Mouse (Mus musculus) embryonic facial prominence, embryonic 11.5 days (tissue): ENCODE results near the gene Ttc7b. TPM values are rescaled to one million over a fixed set of nuclear protein-coding genes. Genes with fewer than 3 reads are reported as not detected.

ENCODE experiments used
- ATAC-seq: fragments of 200-750 bp; cut with Nextera tagmentation; replicated peaks from 2 replicates; pipeline ENCODE4 v1.8.0; 2017; ENCODE audit warnings: low read depth; ENCODE audit not compliant: insufficient number of reproducible peaks, low FRiP score, low TSS enrichment
- DNase-seq: peaks from one replicate; pipeline ENCODE4 v3.0.0-alpha.2; 2015; ENCODE audit warnings: low spot score
- H3K27ac ChIP-seq: fragments of 300-500 bp; sonication (generic); replicated peaks from 2 replicates; pipeline ENCODE4 v1.5.1; 2014; ENCODE audit warnings: mild to moderate bottlenecking, low read depth, low read length, control low read depth
- H3K27me3 ChIP-seq: fragments of 300-500 bp; sonication (generic); 2 replicates; pipeline ENCODE4 v1.6.1; 2014; ENCODE audit warnings: mild to moderate bottlenecking, low read length, moderate library complexity, mixed read lengths; ENCODE audit not compliant: control insufficient read depth, insufficient read depth
- H3K36me3 ChIP-seq: fragments of 300-500 bp; sonication (generic); replicated peaks from 2 replicates; pipeline ENCODE4 v1.6.1; 2014; ENCODE audit warnings: low read depth, mild to moderate bottlenecking, low read length, moderate library complexity, mixed read lengths; ENCODE audit not compliant: control insufficient read depth, insufficient read depth
- H3K4me1 ChIP-seq: fragments of 300-500 bp; sonication (generic); 2 replicates; pipeline ENCODE4 v1.6.1; 2014; ENCODE audit warnings: low read length, mixed read lengths; ENCODE audit not compliant: control insufficient read depth, insufficient read depth
- H3K4me2 ChIP-seq: fragments of 300-500 bp; sonication (generic); 2 replicates; pipeline ENCODE4 v1.6.1; 2014; ENCODE audit warnings: low read depth, mild to moderate bottlenecking, control low read depth, low read length, moderate library complexity
- H3K4me3 ChIP-seq: fragments of 300-500 bp; sonication (generic); 2 replicates; pipeline ENCODE4 v1.5.1; 2014; ENCODE audit warnings: low read depth, low read length, control low read depth
- H3K9ac ChIP-seq: fragments of 300-500 bp; sonication (generic); replicated peaks from 2 replicates; pipeline ENCODE4 v1.6.1; 2014; ENCODE audit warnings: mild to moderate bottlenecking, control low read depth, low read length
- H3K9me3 ChIP-seq: fragments of 300-500 bp; sonication (generic); replicated peaks from 2 replicates; pipeline ENCODE4 v1.6.1; 2016; ENCODE audit warnings: mild to moderate bottlenecking, low read length, inconsistent platforms, mixed read lengths; ENCODE audit not compliant: control insufficient read depth
- WGBS: fragments of 180-500 bp; shearing (Covaris S2); extraction: QIAGEN DNeasy Blood & Tissue Kit; methylation state at CpG from one replicate; pipeline ENCODE4 v1.1.7; 2014; 5-methylcytosine and 5-hydroxymethylcytosine counted together
- polyA plus RNA-seq: library from polyadenylated mRNA; unstranded; fragments of >200 nt; fragmentation: Nextera tagmentation; extraction: Ambion mirVana; gene quantifications from 2 replicates; pipeline ENCODE4 v1.2.1, GENCODE M21; 2014

Ttc7b gene
- polyA plus RNA-seq, 1 experiment from 2014 or later, result 10.0 TPM

- no peak overlapping the region for H3K27ac ChIP-seq
- no peak overlapping the region for H3K4me3 ChIP-seq
- ATAC-seq (no peak), DNase-seq (no peak)
- H3K4me2 ChIP-seq, result no peak overlapping the region
- WGBS, result 69% methylated on average over 6 of the region's 6 CpGs
- H3K27me3 ChIP-seq, result no peaks in the 10 kb centered on the region
- no peaks in the 10 kb centered on the region for H3K4me1 ChIP-seq
- no peaks in the 10 kb centered on the region for H3K9me3 ChIP-seq
- H3K36me3 ChIP-seq, result no peaks in the 10 kb centered on the region
- H3K9ac ChIP-seq, result no peak overlapping the region
These were observed 177.1 kb downstream of the Ttc7b start for GRCm38 (mm10) chr12:100343554-100343953.

DNA sequence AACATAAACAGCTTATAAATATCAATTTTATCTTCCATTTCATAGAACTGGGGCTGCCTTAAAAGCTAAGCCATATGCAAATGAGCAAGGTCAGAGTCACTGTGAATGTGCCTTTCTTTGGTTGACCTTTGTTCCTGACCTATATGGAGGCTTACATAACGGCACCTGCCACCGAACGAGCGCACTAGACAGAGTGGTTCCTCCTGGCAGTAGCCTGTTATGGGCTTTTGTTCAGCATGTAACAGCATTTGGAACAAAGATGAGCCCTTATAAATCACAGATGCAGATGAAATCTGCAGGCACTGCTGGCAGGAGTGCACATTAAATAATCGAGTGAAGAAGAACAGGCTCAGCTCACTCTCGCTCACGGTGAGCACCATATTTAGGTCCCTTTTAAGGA lies 179.0 kb downstream of the Ttc7b start:
- H3K36me3 ChIP-seq, result no peaks in the 10 kb centered on the region
- ATAC-seq, result no peak
- no peak overlapping the region for H3K27ac ChIP-seq
- no peak overlapping the region for H3K4me3 ChIP-seq
- H3K9ac ChIP-seq, result no peak overlapping the region
- WGBS, result 74% methylated on average over 7 of the region's 7 CpGs
- no peaks in the 10 kb centered on the region for H3K9me3 ChIP-seq
- H3K4me2 ChIP-seq, result no peak overlapping the region
- no peaks in the 10 kb centered on the region for H3K4me1 ChIP-seq
- no peak for DNase-seq
- no peaks in the 10 kb centered on the region for H3K27me3 ChIP-seq

DNA sequence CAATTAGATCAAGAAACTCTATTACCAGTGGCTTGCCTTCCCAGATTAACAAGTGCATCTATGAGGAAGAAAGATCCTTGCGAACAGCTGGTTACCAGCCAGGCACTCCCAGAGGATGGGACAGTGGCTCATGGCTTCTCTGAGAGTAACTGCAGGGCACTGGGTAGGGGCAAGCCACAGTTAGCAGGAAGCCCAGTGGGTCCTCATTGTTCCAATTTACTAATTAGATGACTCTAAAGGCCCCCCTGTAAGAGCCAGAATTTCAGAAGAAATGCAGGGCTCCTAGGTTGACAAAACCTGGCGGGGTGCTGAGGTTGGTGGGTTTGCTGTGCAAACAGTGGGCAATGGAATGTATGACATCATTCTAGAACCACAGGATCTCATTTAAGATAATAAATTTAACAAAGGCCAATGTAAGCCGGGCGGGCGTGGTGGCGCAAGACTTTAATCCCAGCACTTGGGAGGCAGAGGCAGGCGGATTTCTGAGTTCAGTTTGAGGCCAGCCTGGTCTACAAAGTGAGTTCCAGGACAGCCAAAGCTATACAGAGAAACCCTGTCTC lies 179.6 kb downstream of the Ttc7b start:
- Histone ChIP-seq H3K4me3 (no peak overlapping the region), H3K9ac (no peak overlapping the region), H3K27ac (no peak overlapping the region), H3K36me3 (no peaks in the 10 kb centered on the region), H3K4me1 (no peaks in the 10 kb centered on the region), H3K9me3 (no peaks in the 10 kb centered on the region), H3K4me2 (no peak overlapping the region), H3K27me3 (no peaks in the 10 kb centered on the region)
- WGBS, result 83% methylated on average over 7 of the region's 7 CpGs
- ATAC-seq (no peak), DNase-seq (no peak)

GRCm38 (mm10) chr12:100338055-100338454 lies 182.6 kb downstream of the Ttc7b start:
- Histone ChIP-seq H3K27me3 (no peaks in the 10 kb centered on the region), H3K4me1 (no peaks in the 10 kb centered on the region), H3K4me2 (no peak overlapping the region), H3K9ac (no peak overlapping the region), H3K27ac (no peak overlapping the region), H3K4me3 (no peak overlapping the region), H3K36me3 (no peaks in the 10 kb centered on the region), H3K9me3 (no peaks in the 10 kb centered on the region)
- DNase-seq (peak; percentile 28), ATAC-seq (no peak)
- WGBS, result 49% methylated on average over 3 of the region's 3 CpGs

- ATAC-seq (no peak), DNase-seq (no peak)
- Histone ChIP-seq H3K36me3 (no peaks in the 10 kb centered on the region), H3K4me2 (no peak overlapping the region), H3K9me3 (no peaks in the 10 kb centered on the region), H3K4me3 (no peak overlapping the region), H3K4me1 (no peaks in the 10 kb centered on the region), H3K27me3 (no peaks in the 10 kb centered on the region), H3K27ac (no peak overlapping the region), H3K9ac (0 out of 2 replicates have a peak overlapping the region, but pooled peaks have one; percentile 13)
- 65% methylated on average over 5 of the region's 5 CpGs for WGBS
These were observed 183.1 kb downstream of the Ttc7b start for GRCm38 (mm10) chr12:100337351-100338018.

DNA sequence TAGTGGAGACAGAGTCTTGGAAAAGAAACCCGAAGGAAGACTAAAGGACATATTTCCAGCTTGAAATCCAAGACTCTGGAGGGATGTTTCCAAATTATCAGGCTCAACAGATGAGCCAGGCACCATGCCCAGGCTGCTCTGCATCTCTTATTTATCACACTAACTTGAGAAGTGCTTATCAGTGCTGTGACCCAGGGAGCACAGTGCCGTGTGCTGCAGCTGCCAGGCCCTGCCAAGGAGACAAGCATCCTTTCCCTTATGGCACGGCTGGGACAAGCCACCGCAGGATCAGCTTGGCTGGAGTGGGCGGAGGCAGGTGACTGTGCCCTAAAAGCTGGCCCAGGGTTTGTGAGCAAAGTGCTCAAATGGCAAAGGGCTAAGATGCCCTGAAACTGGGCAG lies 184.4 kb downstream of the Ttc7b start:
- Histone ChIP-seq H3K9me3 (no peaks in the 10 kb centered on the region), H3K27ac (no peak overlapping the region), H3K9ac (no peak overlapping the region), H3K36me3 (no peaks in the 10 kb centered on the region), H3K27me3 (no peaks in the 10 kb centered on the region), H3K4me3 (no peak overlapping the region), H3K4me1 (no peaks in the 10 kb centered on the region), H3K4me2 (no peak overlapping the region)
- ATAC-seq, result no peak
- 82% methylated on average over 5 of the region's 5 CpGs for WGBS
- DNase-seq, result no peak

DNA sequence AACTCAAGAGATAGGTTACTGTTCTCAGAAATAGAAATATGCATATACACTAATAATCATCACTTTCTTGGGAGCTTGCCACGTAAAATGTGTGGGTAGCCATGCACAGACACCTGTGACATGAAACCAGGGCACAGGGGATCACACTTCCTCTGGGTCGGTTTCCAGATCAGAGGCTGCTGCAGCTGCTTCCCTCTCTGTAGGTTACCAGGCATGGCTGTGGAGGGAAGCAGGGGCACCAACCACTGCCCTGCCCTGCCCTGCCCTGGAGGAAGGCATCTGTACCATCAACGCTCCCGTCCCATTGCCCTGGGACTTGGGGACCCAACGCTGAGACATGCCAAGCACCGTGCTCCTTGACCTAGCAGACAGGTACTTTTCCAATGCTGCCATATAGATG lies 188.8 kb downstream of the Ttc7b start:
- ATAC-seq (no peak), DNase-seq (no peak)
- Histone ChIP-seq H3K4me2 (no peak overlapping the region), H3K4me3 (no peak overlapping the region), H3K27ac (no peak overlapping the region), H3K9me3 (no peaks in the 10 kb centered on the region), H3K9ac (no peak overlapping the region), H3K27me3 (no peaks in the 10 kb centered on the region), H3K36me3 (no peaks in the 10 kb centered on the region), H3K4me1 (no peaks in the 10 kb centered on the region)
- 93% methylated on average over 6 of the region's 6 CpGs for WGBS

- WGBS, result 91% methylated on average over 8 of the region's 8 CpGs
These were observed 190.4 kb downstream of the Ttc7b start for GRCm38 (mm10) chr12:100330234-100330633.

More at GRCm38 (mm10) chr12:100330234-100330633, 190.4 kb downstream of the Ttc7b start:
- Histone ChIP-seq H3K4me1 (no peaks in the 10 kb centered on the region), H3K27me3 (no peaks in the 10 kb centered on the region), H3K4me2 (no peak overlapping the region), H3K36me3 (no peaks in the 10 kb centered on the region), H3K9me3 (no peaks in the 10 kb centered on the region), H3K9ac (no peak overlapping the region), H3K27ac (no peak overlapping the region), H3K4me3 (no peak overlapping the region)
- DNase-seq, result no peak
- no peak for ATAC-seq
